Mouse (Mus musculus) C2C12 (cell line): ENCODE measurements around the gene Ikbke.

Source experiments
- CEBPB ChIP-seq: IDR thresholded peaks from one replicate; pipeline ENCODE4 v1.6.1; 2011; ENCODE audit warnings: low read depth, mild to moderate bottlenecking, control low read depth, moderate library complexity
- CTCF ChIP-seq: IDR thresholded peaks from one replicate; pipeline ENCODE4 v1.5.1; 2011; ENCODE audit not compliant: control insufficient read depth, insufficient read depth, insufficient read length
- FOSL1 ChIP-seq: IDR thresholded peaks from one replicate; pipeline ENCODE4 v1.8.0; 2011; ENCODE audit warnings: mild to moderate bottlenecking, low read length; ENCODE audit not compliant: poor library complexity, insufficient read depth, severe bottlenecking
- MAX ChIP-seq: IDR thresholded peaks from one replicate; pipeline ENCODE4 v1.6.1; 2011; ENCODE audit warnings: mild to moderate bottlenecking, control low read depth
- MYOD1 ChIP-seq: IDR thresholded peaks from one replicate; pipeline ENCODE4 v1.6.1; 2011; ENCODE audit warnings: low read depth; ENCODE audit not compliant: control insufficient read depth, insufficient read length
- MYOG ChIP-seq: IDR thresholded peaks from one replicate; pipeline ENCODE4 v1.6.1; 2011; ENCODE audit not compliant: control insufficient read depth, insufficient read length; ENCODE audit errors: extremely low read depth
- USF1 ChIP-seq: IDR thresholded peaks from one replicate; pipeline ENCODE4 v1.6.1; 2011; ENCODE audit warnings: low read depth, mild to moderate bottlenecking, control low read depth, moderate library complexity

- no peak for TF ChIP-seq CTCF
- no peak for TF ChIP-seq MYOG
- no peak for TF ChIP-seq CEBPB
- no peak for TF ChIP-seq MAX
- TF ChIP-seq USF1, result no peak
- TF ChIP-seq FOSL1, result no peak
- TF ChIP-seq MYOD1, result no peak
Observed at GRCm38 (mm10) chr1:131263905-131264304, 15.5 kb downstream of the Ikbke start.
